Mouse (Mus musculus) erythroid progenitor cell, adult 5-6 weeks (primary cell): ENCODE results near the gene Pla2g16. TPM values are rescaled to one million over a fixed set of nuclear protein-coding genes. Genes with fewer than 3 reads are reported as not detected.
A peak's percentile ranks its signal among the peaks of the same experiment; 100 is the strongest.

Source experiments
- ATAC-seq: replicated peaks from 2 replicates; pipeline ENCODE4 v1.8.0; 2016; ENCODE audit warnings: moderate number of reproducible peaks, mild to moderate bottlenecking, moderate TSS enrichment, inconsistent platforms; ENCODE audit not compliant: poor library complexity, low FRiP score, severe bottlenecking
- total RNA-seq, 2 experiments: library from RNA; stranded (forward) in 1 of 2; stranded (reverse) in 1 of 2; fragments of 150-400 nt in 1 of 2; fragments of 186-747, 209-891 nt in 1 of 2; gene quantifications; 2 replicates each; pipeline versions ENCODE4 v1.2.3 to v1.2.4; 2015 to 2017; ENCODE audit warnings: low replicate concordance in 2 of 2

The Pla2g16 gene
- total RNA-seq, 2 experiments from 2014 or later, result 45.8 to 56.6 TPM

DNA sequence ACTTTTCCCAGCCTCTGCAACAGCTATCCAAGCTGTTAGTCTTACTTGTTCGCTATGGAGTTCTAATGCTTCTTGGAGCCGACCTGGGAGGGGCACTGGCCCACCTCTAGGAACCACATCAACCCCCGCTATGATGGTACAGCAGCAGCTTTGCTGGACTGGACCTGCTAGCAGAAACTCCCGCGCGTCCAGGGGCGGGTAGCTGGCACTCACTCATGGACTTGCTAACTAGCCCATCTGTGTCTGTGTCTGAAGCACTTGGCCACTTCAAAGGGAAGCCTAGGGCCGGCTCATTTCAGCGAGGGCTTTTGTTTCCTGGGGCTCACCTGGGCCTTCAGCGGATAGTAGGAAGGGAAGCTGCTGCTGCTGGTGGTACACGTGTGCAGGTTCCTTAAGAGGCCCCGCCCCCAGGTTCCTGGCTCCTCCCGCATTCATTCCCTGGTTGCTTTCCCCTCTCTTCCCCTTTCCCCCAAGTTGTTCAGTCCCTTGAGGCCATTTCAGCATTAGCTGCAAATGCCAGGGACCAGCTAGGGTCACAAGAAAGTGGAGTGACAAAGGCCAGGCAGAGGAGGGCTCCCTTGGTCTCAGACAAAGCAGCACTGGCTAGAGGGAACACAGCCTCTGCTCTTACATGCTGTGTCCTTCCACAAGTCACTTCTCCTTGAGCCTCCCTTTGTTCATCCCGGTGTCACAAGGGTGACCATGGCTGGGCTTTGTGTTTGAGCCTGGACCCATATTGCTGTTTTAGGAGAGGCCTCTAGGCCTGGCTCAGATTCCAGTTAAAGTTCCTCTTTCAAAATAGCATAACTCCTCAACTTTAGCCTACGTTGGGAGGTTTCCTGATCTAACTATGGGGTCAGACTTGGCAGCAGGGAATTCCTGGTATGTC lies 49.8 kb downstream of the Pla2g16 start, which contains the start of gene Lgals12:
Gene Lgals12 (minus strand): TSS at position 393 of the 889 bp plus-strand sequence.
- ATAC-seq, result no peak

GRCm38 (mm10) chr19:7607690-7608201 lies 50.5 kb downstream of the Pla2g16 start:
- no peak for ATAC-seq

- no peak for ATAC-seq
These were observed 54.9 kb downstream of the Pla2g16 start, which contains the start of gene Hrasls5 for GRCm38 (mm10) chr19:7611942-7612757. Hrasls5 (plus strand) TSS chr19:7612541.

GRCm38 (mm10) chr19:7613151-7613550 lies 55.9 kb downstream of the Pla2g16 start:
- ATAC-seq, result no peak

GRCm38 (mm10) chr19:7616231-7616930 lies 59.1 kb downstream of the Pla2g16 start:
- no peak for ATAC-seq

GRCm38 (mm10) chr19:7617085-7617484 lies 59.8 kb downstream of the Pla2g16 start:
- no peak for ATAC-seq

- ATAC-seq, result peak; percentile 57; the same call in 1 of the 2 replicates
These were observed 60.4 kb downstream of the Pla2g16 start for GRCm38 (mm10) chr19:7617696-7618095.

DNA sequence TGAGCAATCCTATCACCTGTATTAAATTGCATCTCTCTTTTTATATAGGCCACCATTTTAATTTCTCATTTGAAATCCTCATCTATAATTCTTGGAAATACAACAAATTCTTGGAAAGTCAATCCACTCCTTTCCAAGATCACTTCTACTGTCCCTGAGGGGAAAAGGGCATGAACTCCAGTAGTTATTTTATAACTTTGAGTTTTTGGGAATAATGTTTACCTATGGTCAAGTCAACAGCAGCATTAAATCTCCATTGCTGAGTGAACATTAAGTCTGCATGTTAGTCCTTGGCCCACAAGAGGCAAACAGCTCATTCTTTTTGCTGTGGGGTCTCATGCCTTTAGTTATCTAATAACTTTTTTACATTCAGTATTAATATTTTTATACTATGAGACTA lies 75.8 kb downstream of the Pla2g16 start:
- no peak for ATAC-seq

DNA sequence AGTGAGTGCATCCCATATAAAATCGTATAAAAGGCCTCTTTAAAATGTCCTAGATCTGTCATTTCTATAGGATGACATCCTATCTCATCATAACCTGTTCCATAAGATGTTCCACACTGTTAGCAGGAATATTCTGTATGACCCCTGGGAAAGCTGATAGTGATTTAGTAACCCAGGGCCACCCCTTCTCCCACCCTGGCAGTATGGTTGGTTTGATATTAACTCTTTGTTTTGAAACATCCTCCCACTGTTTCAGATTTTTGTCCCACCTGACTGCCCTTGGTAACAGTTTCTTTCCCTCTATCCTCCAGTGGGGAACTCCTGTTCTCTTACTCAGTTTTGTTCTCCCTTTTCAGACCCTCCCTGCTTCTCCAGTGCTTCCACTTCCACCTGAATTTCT lies 76.5 kb downstream of the Pla2g16 start:
- no peak for ATAC-seq

Other genes starting within 250 kb of the Pla2g16 start
- 48.7 and 54.1 TPM in 2 replicates for gene Mark2, start 215.6 kb upstream of the Pla2g16 start, total RNA-seq (2015; ENCODE audit: low replicate concordance)
- 38.4 and 51.5 TPM in 2 replicates for gene Mark2, start 215.6 kb upstream of the Pla2g16 start, total RNA-seq (2017; ENCODE audit: low replicate concordance)
- gene Spindoc, start 174.5 kb upstream of the Pla2g16 start, total RNA-seq (2015; ENCODE audit: low replicate concordance), result 4.2 TPM in 1 of 2 replicates, not detected in the other
- 0.15 and 2.2 TPM in 2 replicates for gene Spindoc, start 174.5 kb upstream of the Pla2g16 start, total RNA-seq (2017; ENCODE audit: low replicate concordance)
- gene 2700081O15Rik, start 139.8 kb upstream of the Pla2g16 start, total RNA-seq (2015; ENCODE audit: low replicate concordance), result 1.1 TPM in 1 of 2 replicates, not detected in the other
- 0.39 TPM in 1 of 2 replicates, not detected in the other for gene 2700081O15Rik, start 139.8 kb upstream of the Pla2g16 start, total RNA-seq (2017; ENCODE audit: low replicate concordance)
- gene Rtn3, start 74.2 kb upstream of the Pla2g16 start, total RNA-seq (2015; ENCODE audit: low replicate concordance), result 110 and 116 TPM in 2 replicates
- 55.3 and 60.5 TPM in 2 replicates for gene Rtn3, start 74.2 kb upstream of the Pla2g16 start, total RNA-seq (2017; ENCODE audit: low replicate concordance)
- gene Atl3, start 63.4 kb upstream of the Pla2g16 start, total RNA-seq (2015; ENCODE audit: low replicate concordance), result 36.8 and 46.9 TPM in 2 replicates
- gene Atl3, start 63.4 kb upstream of the Pla2g16 start, total RNA-seq (2017; ENCODE audit: low replicate concordance), result 49.4 and 53.0 TPM in 2 replicates
- not detected in 2 replicates for gene Lgals12, start 49.7 kb downstream of the Pla2g16 start, total RNA-seq (2015; ENCODE audit: low replicate concordance)
- gene Lgals12, start 49.7 kb downstream of the Pla2g16 start, total RNA-seq (2017; ENCODE audit: low replicate concordance), result not detected in 2 replicates
- gene Hrasls5, start 55.1 kb downstream of the Pla2g16 start, total RNA-seq (2015; ENCODE audit: low replicate concordance), result not detected in 2 replicates
- gene Hrasls5, start 55.1 kb downstream of the Pla2g16 start, total RNA-seq (2017; ENCODE audit: low replicate concordance), result not detected in 2 replicates
- not detected in 2 replicates for gene Slc22a19, start 153.9 kb downstream of the Pla2g16 start, total RNA-seq (2015; ENCODE audit: low replicate concordance)
- gene Slc22a19, start 153.9 kb downstream of the Pla2g16 start, total RNA-seq (2017; ENCODE audit: low replicate concordance), result not detected in 2 replicates
- not detected in 2 replicates for gene Slc22a26, start 245.2 kb downstream of the Pla2g16 start, total RNA-seq (2015; ENCODE audit: low replicate concordance)
- gene Slc22a26, start 245.2 kb downstream of the Pla2g16 start, total RNA-seq (2017; ENCODE audit: low replicate concordance), result not detected in 2 replicates